Mouse (Mus musculus) heart, embryonic 14.5 days (tissue): Measurements from ENCODE around the gene Epha3. TPM values are rescaled to one million over a fixed set of nuclear protein-coding genes. Genes with fewer than 3 reads are reported as not detected.

Source experiments
- ATAC-seq: fragments of 200-750 bp; cut with Nextera tagmentation; 2 replicates; pipeline ENCODE4 v1.8.0; 2017; ENCODE audit warnings: low read depth, moderate TSS enrichment; ENCODE audit not compliant: insufficient number of reproducible peaks, insufficient read depth, low FRiP score
- H3K27ac ChIP-seq, 2 experiments: fragments of 200-500 bp in 1 of 2; fragments of 300-500 bp in 1 of 2; sonication (generic) in 1 of 2; replicated peaks in 1 of 2; 2 replicates each; pipeline ENCODE4 v1.5.1; 2012 to 2014; ENCODE audit warnings: low read depth in 2 of 2, low read length in 2 of 2, control low read depth in 1 of 2, mild to moderate bottlenecking in 1 of 2, mixed read lengths in 1 of 2; ENCODE audit not compliant: control insufficient read depth in 1 of 2, insufficient read depth in 1 of 2
- H3K27me3 ChIP-seq: fragments of 300-500 bp; sonication (generic); 2 replicates; pipeline ENCODE4 v1.6.1; 2014; ENCODE audit warnings: mild to moderate bottlenecking, low read length, control low read depth; ENCODE audit not compliant: control insufficient read depth, insufficient read depth
- H3K36me3 ChIP-seq: fragments of 300-500 bp; sonication (generic); 2 replicates; pipeline ENCODE4 v1.6.1; 2014; ENCODE audit warnings: mild to moderate bottlenecking, control low read depth, low read length, mixed read lengths; ENCODE audit not compliant: control insufficient read depth, insufficient read depth
- H3K4me1 ChIP-seq, 2 experiments: fragments of 200-500 bp in 1 of 2; fragments of 300-500 bp in 1 of 2; sonication (generic) in 1 of 2; 2 replicates each; pipeline ENCODE4 v1.6.1; 2012 to 2014; ENCODE audit warnings: low read length in 2 of 2, control low read depth in 1 of 2, mixed read lengths in 1 of 2; ENCODE audit not compliant: control insufficient read depth in 2 of 2, insufficient read depth in 2 of 2
- H3K4me2 ChIP-seq: fragments of 300-500 bp; sonication (generic); 2 replicates; pipeline ENCODE4 v1.6.1; 2014; ENCODE audit warnings: mild to moderate bottlenecking, low read length
- H3K4me3 ChIP-seq, 2 experiments: fragments of 200-500 bp in 1 of 2; fragments of 300-500 bp in 1 of 2; sonication (generic) in 1 of 2; 2 replicates each; pipeline ENCODE4 v1.5.1; 2012 to 2014; ENCODE audit warnings: low read length in 2 of 2, mild to moderate bottlenecking in 2 of 2, control low read depth in 1 of 2, low read depth in 1 of 2, moderate library complexity in 1 of 2; ENCODE audit not compliant: control insufficient read depth in 1 of 2, insufficient read depth in 1 of 2
- H3K9ac ChIP-seq: fragments of 300-500 bp; sonication (generic); 2 replicates; pipeline ENCODE4 v1.6.1; 2014; ENCODE audit warnings: mild to moderate bottlenecking, low read length
- H3K9me3 ChIP-seq: fragments of 300-500 bp; sonication (generic); 2 replicates; pipeline ENCODE4 v1.6.1; 2016; ENCODE audit warnings: low read length, control low read depth; ENCODE audit not compliant: control insufficient read depth
- WGBS: fragments of 180-500 bp; shearing (Covaris S2); extraction: QIAGEN DNeasy Blood & Tissue Kit; methylation state at CpG from one replicate; pipeline ENCODE4 v1.1.7; 2014; 5-methylcytosine and 5-hydroxymethylcytosine counted together
- polyA plus RNA-seq: library from polyadenylated mRNA; unstranded; fragments of >200 nt; fragmentation: Nextera tagmentation; extraction: Ambion mirVana; gene quantifications from 2 replicates; pipeline ENCODE4 v1.2.1, GENCODE M21; 2014

The Epha3 gene
- polyA plus RNA-seq = 8.1 and 8.5 TPM in 2 replicates

DNA sequence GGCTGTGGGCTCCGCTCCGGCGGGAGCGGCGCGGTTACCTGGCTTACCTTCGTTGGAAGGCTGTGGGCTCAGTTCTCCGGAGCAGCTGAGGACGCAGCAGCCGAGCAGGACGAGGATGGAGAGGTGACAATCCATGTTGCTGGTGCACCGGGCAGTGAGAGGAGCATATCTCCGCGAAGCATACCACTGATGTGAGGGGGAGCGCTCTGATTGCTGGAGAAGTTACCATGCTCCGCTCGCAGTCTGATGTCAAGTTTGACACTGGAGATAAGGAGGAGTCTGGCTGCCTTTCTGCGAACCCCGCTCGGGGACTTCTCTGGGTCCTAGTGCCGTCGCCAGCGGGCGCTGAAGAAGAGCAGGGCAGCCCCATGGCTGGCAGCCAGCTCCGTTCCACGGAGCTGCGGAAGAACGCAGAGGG is at the start of gene Epha3:
Gene Epha3, minus strand, starts transcription at position 263 of the 418 bp plus-strand sequence.
- Histone ChIP-seq H3K36me3 (no peaks in the 10 kb centered on the region), H3K27me3 (no peaks in the 10 kb centered on the region), H3K4me3 (peak within 1 kb of the TSS; percentile 56 to 79), H3K4me2 (peak within 1 kb of the TSS; percentile 81), H3K4me1 (peaks cover 2 to 10% of the 10 kb centered on the region in 2 experiments; a peak in 3 of 4 replicates), H3K9me3 (no peaks in the 10 kb centered on the region), H3K27ac (peak within 1 kb of the TSS; percentile 7 to 18; a peak in 2 of 4 replicates), H3K9ac (peak within 1 kb of the TSS; percentile 57)
- under 1% methylated on average over 28 of the region's 28 CpGs for WGBS
- peak; percentile 50 for ATAC-seq

DNA sequence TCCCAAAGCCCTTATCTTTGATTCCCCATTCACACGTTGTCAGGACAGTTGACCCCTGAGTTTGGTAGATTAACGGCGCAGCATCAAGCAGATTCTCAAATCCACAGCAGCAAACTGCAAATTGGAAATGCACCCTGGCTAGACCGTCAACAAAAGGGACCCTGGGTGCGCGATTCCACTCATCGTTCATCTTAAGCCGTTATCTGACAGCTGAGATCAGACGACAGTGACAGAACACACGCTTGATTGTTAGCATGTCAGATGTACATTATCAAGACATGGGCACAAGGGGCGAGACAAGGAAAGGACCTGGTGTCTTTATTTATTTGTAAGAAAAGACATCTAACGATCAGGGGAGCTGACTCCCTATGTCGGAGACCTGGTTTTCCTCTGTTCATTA is 39.5 kb upstream of the Epha3 start:
- H3K27me3 ChIP-seq = no peaks in the 10 kb centered on the region
- WGBS = 18% methylated on average over 13 of the region's 13 CpGs
- no peak overlapping the region for H3K9ac ChIP-seq
- H3K36me3 ChIP-seq = no peaks in the 10 kb centered on the region
- H3K4me1 ChIP-seq = peaks cover 0 to 2% of the 10 kb centered on the region in 2 experiments; a peak in 2 of 4 replicates
- H3K27ac ChIP-seq = no peak overlapping the region
- H3K4me2 ChIP-seq = peak overlapping the region; percentile 60
- peak overlapping the region; percentile 6 to 29; a peak in 3 of 4 replicates for H3K4me3 ChIP-seq
- H3K9me3 ChIP-seq = no peaks in the 10 kb centered on the region
- ATAC-seq = no peak

DNA sequence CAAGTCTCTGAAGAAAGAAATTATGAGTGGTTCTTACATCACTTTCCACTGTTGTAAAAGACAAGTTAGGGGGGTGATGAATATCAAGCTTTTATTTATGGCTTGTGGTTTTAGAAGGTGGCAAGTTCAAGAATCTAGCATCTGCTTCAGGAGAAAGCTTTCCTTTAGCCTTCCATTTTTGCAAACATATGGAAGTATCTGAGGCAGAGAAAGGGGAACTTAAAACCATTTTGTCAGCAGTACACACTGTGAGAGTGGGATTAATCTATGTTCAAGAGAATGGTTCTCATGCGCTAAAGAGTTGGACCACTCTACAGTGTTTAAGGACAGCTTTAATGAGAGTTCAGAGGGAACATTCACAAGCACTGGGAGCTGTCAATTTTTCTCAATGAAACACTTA is 17.2 kb upstream of the Epha3 start:
- 93% methylated on average over 1 of the region's 1 CpGs for WGBS
- no peaks in the 10 kb centered on the region for H3K9me3 ChIP-seq
- H3K27me3 ChIP-seq = no peaks in the 10 kb centered on the region
- no peak overlapping the region for H3K4me3 ChIP-seq
- H3K27ac ChIP-seq = no peak overlapping the region
- no peaks in the 10 kb centered on the region for H3K36me3 ChIP-seq
- no peak for ATAC-seq
- no peak overlapping the region for H3K4me2 ChIP-seq
- no peaks in the 10 kb centered on the region for H3K4me1 ChIP-seq
- no peak overlapping the region for H3K9ac ChIP-seq

GRCm38 (mm10) chr16:63872313-63872712 is 8.3 kb upstream of the Epha3 start:
- H3K4me3 ChIP-seq = no peak overlapping the region
- H3K4me1 ChIP-seq = peaks cover 2 to 6% of the 10 kb centered on the region in 2 experiments; a peak in 3 of 4 replicates
- H3K4me2 ChIP-seq = no peak overlapping the region
- H3K36me3 ChIP-seq = no peaks in the 10 kb centered on the region
- 14% methylated on average over 7 of the region's 7 CpGs for WGBS
- no peak overlapping the region for H3K27ac ChIP-seq
- no peaks in the 10 kb centered on the region for H3K9me3 ChIP-seq
- no peaks in the 10 kb centered on the region for H3K27me3 ChIP-seq
- no peak overlapping the region for H3K9ac ChIP-seq
- ATAC-seq = no peak

DNA sequence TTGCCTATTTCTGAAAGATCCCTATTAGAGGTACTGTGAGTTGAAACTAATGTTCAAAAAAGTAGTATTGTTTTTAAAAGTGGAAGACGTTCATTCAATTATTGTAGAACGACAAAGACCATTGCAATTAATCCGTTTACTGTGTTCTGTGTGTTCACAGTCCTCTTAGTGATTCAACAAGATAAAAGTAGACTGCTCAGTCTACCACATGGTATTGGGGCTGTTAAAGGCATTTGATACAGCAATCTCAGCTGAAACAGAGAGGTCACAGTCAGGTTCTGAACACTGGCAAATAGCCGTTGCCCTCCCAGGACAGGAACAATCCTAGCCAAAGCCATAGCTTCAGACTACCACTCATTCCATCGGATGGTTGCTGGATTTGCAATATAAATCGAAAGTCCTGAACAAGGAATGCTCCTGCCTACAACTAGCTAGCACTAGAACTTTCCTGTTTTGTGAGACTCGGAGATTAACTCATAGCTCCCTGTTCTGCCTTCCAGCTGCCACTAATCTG is 545 bp upstream of the Epha3 start:
- peaks cover 2 to 10% of the 10 kb centered on the region in 2 experiments; a peak in 3 of 4 replicates for H3K4me1 ChIP-seq
- no peaks in the 10 kb centered on the region for H3K36me3 ChIP-seq
- H3K4me2 ChIP-seq = peak overlapping the region; percentile 81
- peak overlapping the region; percentile 57 for H3K9ac ChIP-seq
- H3K27me3 ChIP-seq = no peaks in the 10 kb centered on the region
- peak overlapping the region; percentile 56 to 79 for H3K4me3 ChIP-seq
- WGBS = 25% methylated on average over 7 of the region's 7 CpGs
- H3K27ac ChIP-seq = 0 out of 4 replicates have a peak overlapping the region, but pooled peaks of 1 of the 2 experiments have one; percentile 7
- no peak for ATAC-seq
- H3K9me3 ChIP-seq = no peaks in the 10 kb centered on the region

GRCm38 (mm10) chr16:63863181-63863580 is 794 bp downstream of the Epha3 start:
- peak overlapping the region; percentile 57 for H3K9ac ChIP-seq
- no peak overlapping the region for H3K27ac ChIP-seq
- H3K36me3 ChIP-seq = no peaks in the 10 kb centered on the region
- H3K9me3 ChIP-seq = no peaks in the 10 kb centered on the region
- H3K4me1 ChIP-seq = peaks cover 2 to 9% of the 10 kb centered on the region in 2 experiments; a peak in 3 of 4 replicates
- WGBS = 3% methylated on average over 12 of the region's 12 CpGs
- H3K4me3 ChIP-seq = peak overlapping the region; percentile 56 to 58
- H3K4me2 ChIP-seq = peak overlapping the region; percentile 81
- H3K27me3 ChIP-seq = no peaks in the 10 kb centered on the region
- ATAC-seq = no peak

GRCm38 (mm10) chr16:63857561-63857960 is 6.4 kb downstream of the Epha3 start:
- peak overlapping the region; percentile 88 to 94 for H3K27ac ChIP-seq
- peak; percentile 31; the same call in 1 of the 2 replicates for ATAC-seq
- H3K36me3 ChIP-seq = no peaks in the 10 kb centered on the region
- peak overlapping the region; percentile 74 to 98 for H3K4me3 ChIP-seq
- H3K9ac ChIP-seq = peak overlapping the region; percentile 83
- WGBS = 4% methylated on average over 11 of the region's 11 CpGs
- no peaks in the 10 kb centered on the region for H3K27me3 ChIP-seq
- H3K4me1 ChIP-seq = peaks cover 0 to 5% of the 10 kb centered on the region in 2 experiments; a peak in 1 of 4 replicates
- H3K9me3 ChIP-seq = no peaks in the 10 kb centered on the region
- H3K4me2 ChIP-seq = peak overlapping the region; percentile 91
